In genomic region chr10:75412114-75413103, GRCm38 (mm10) we compare ENCODE assay signal across 11 mouse cellular contexts. TPM values are rescaled to one million over a fixed set of nuclear protein-coding genes. Genes with fewer than 3 reads are reported as not detected.
DNase-seq lines count a peak whose midpoint lies in the region; ATAC-seq and TF ChIP-seq lines count a peak whose summit lies in the region.
"Had no signal": no experiment of that assay in that cellular context is flagged by ENCODE, and none has a peak within 500 bp of the region (broad histone marks: within the 10 kb centered on the region; RNA-seq: fewer than 3 reads in every experiment).

No protein-coding gene starts in this region.

- no peak overlapping the region for H3K27ac ChIP-seq in layer of hippocampus, adult 2 months
- H3K27ac ChIP-seq in intestine, embryonic 14.5 days (ENCODE audit: low read depth) = no peak overlapping the region
- H3K27ac ChIP-seq in liver, embryonic 12.5 days = peak overlapping the region; percentile 69
- no peak overlapping the region for H3K27ac ChIP-seq in neural tube, embryonic 15.5 days (replicated peaks)
- H3K27ac ChIP-seq in gastrocnemius, adult 2 months = no peak overlapping the region
- H3K27ac ChIP-seq: limb, embryonic 15.5 days had no signal

- WGBS in intestine, embryonic 14.5 days = 50% methylated on average over 27 of the region's 27 CpGs
- WGBS in liver, embryonic 12.5 days (ENCODE audit: insufficient replicate concordance) = 70% methylated on average over 27 of the region's 27 CpGs
- WGBS in neural tube, embryonic 15.5 days = 55% methylated on average over 27 of the region's 27 CpGs

- H3K9ac ChIP-seq in intestine, embryonic 14.5 days (ENCODE audit: low read length) = no peak overlapping the region
- H3K9ac ChIP-seq in liver, embryonic 12.5 days = no peak overlapping the region
- no peak overlapping the region for H3K9ac ChIP-seq in neural tube, embryonic 15.5 days (replicated peaks)
- H3K9ac ChIP-seq: limb, embryonic 15.5 days had no signal

- no peaks in the 10 kb centered on the region for H3K4me1 ChIP-seq in intestine, embryonic 14.5 days (replicated peaks; ENCODE audit: control insufficient read depth, insufficient read depth, low read length)
- peaks cover 8% of the 10 kb centered on the region; the same call in 1 of the 2 replicates for H3K4me1 ChIP-seq in liver, embryonic 12.5 days
- H3K4me1 ChIP-seq in neural tube, embryonic 15.5 days = peaks cover 8% of the 10 kb centered on the region; the same call in 1 of the 2 replicates
- H3K4me1 ChIP-seq: limb, embryonic 15.5 days had no signal

- no peak for DNase-seq in layer of hippocampus, adult 2 months (ENCODE audit: low spot score in 2 of 2)
- DNase-seq in layer of hippocampus, postnatal 36 days = no peak
- no peak for DNase-seq in intestine, embryonic 14.5 days (ENCODE audit: low spot score)
- no peak for DNase-seq in ovary, postnatal 14 days (ENCODE audit: low spot score)
- no peak for DNase-seq in cerebellum, adult 8-10 months
- no peak for DNase-seq in gastrocnemius, adult 2 months
- DNase-seq: gastrocnemius, postnatal 10 days had no signal

- H3K4me3 ChIP-seq in layer of hippocampus, adult 2 months = peak overlapping the region; percentile 19; the same call in 1 of the 2 replicates
- H3K4me3 ChIP-seq in intestine, embryonic 14.5 days (ENCODE audit: low read depth, low read length) = no peak overlapping the region
- no peak overlapping the region for H3K4me3 ChIP-seq in liver, embryonic 12.5 days
- no peak overlapping the region for H3K4me3 ChIP-seq in neural tube, embryonic 15.5 days (replicated peaks)
- no peak overlapping the region for H3K4me3 ChIP-seq in gastrocnemius, adult 2 months
- H3K4me3 ChIP-seq: limb, embryonic 15.5 days had no signal

- ATAC-seq in intestine, embryonic 14.5 days (replicated peaks; ENCODE audit: low FRiP score, low TSS enrichment, low read depth) = no peak
- ATAC-seq in liver, embryonic 12.5 days = peak; percentile 53
- ATAC-seq in neural tube, embryonic 15.5 days (ENCODE audit: low FRiP score) = no peak
- ATAC-seq: inflammation-experienced regulatory T-cells, adult 6 months had no signal

- intact Hi-C loops in gastrocnemius, adult 2 months (cut with DNase I) = no loop called here

- no peaks in the 10 kb centered on the region for H3K27me3 ChIP-seq in intestine, embryonic 14.5 days (replicated peaks; ENCODE audit: control insufficient read depth, insufficient read depth, low read length)
- no peaks in the 10 kb centered on the region for H3K27me3 ChIP-seq in liver, embryonic 12.5 days (replicated peaks)
- no peaks in the 10 kb centered on the region for H3K27me3 ChIP-seq in neural tube, embryonic 15.5 days (replicated peaks)
- H3K27me3 ChIP-seq: limb, embryonic 15.5 days had no signal

- TF ChIP-seq CTCF in layer of hippocampus, adult 2 months (conservative IDR thresholded peaks at IDR 0.05) = no peak
- no peak for TF ChIP-seq CTCF in gastrocnemius, adult 2 months (IDR thresholded peaks at IDR 0.05)

- peak overlapping the region; percentile 15; the same call in 1 of the 2 replicates for H3K4me2 ChIP-seq in intestine, embryonic 14.5 days (ENCODE audit: low read length)
- H3K4me2 ChIP-seq in liver, embryonic 12.5 days = no peak overlapping the region
- H3K4me2 ChIP-seq in neural tube, embryonic 15.5 days = peak overlapping the region; percentile 35
- H3K4me2 ChIP-seq: limb, embryonic 15.5 days had no signal

- H3K9me3 ChIP-seq in intestine, embryonic 14.5 days (ENCODE audit: control insufficient read depth, low read length) = no peaks in the 10 kb centered on the region
- H3K9me3 ChIP-seq in liver, embryonic 12.5 days (replicated peaks) = no peaks in the 10 kb centered on the region
- H3K9me3 ChIP-seq in neural tube, embryonic 15.5 days (replicated peaks) = no peaks in the 10 kb centered on the region
- H3K9me3 ChIP-seq: limb, embryonic 15.5 days had no signal

- no peaks in the 10 kb centered on the region for H3K36me3 ChIP-seq in intestine, embryonic 14.5 days (ENCODE audit: control insufficient read depth, insufficient read depth, low read length)
- H3K36me3 ChIP-seq in liver, embryonic 12.5 days = no peaks in the 10 kb centered on the region
- H3K36me3 ChIP-seq in neural tube, embryonic 15.5 days = no peaks in the 10 kb centered on the region
- H3K36me3 ChIP-seq: limb, embryonic 15.5 days had no signal

RNA-seq across cellular contexts. Expression of gene Upb1, which starts 11.5 kb away (rescaled TPM):
- under 1 TPM in 1 of 2 experiments, not detected in 1; 0.31 TPM for total RNA-seq in layer of hippocampus, adult 2 months (2021)
- total RNA-seq in layer of hippocampus, postnatal 36 days (2021) = not detected
- polyA plus RNA-seq in intestine, embryonic 14.5 days (2014; fragmentation: Nextera tagmentation; extraction: Ambion mirVana) = 0.13 and 0.38 TPM in 2 replicates
- 7.4 and 7.8 TPM in 2 replicates for polyA plus RNA-seq in liver, embryonic 12.5 days (2016; fragmentation: Nextera tagmentation; extraction: Ambion mirVana)
- 0.23 and 0.51 TPM in 2 replicates for polyA plus RNA-seq in neural tube, embryonic 15.5 days (2015; fragmentation: Nextera tagmentation; extraction: Ambion mirVana)
- not detected for total RNA-seq in gastrocnemius, adult 2 months (2021)
